Mouse (Mus musculus): ENCODE results near the gene Cmklr1. TPM values are rescaled to one million over a fixed set of nuclear protein-coding genes. Genes with fewer than 3 reads are reported as not detected.

Gene Cmklr1
- polyA plus RNA-seq, 1 experiment = 9.6 TPM

DNA sequence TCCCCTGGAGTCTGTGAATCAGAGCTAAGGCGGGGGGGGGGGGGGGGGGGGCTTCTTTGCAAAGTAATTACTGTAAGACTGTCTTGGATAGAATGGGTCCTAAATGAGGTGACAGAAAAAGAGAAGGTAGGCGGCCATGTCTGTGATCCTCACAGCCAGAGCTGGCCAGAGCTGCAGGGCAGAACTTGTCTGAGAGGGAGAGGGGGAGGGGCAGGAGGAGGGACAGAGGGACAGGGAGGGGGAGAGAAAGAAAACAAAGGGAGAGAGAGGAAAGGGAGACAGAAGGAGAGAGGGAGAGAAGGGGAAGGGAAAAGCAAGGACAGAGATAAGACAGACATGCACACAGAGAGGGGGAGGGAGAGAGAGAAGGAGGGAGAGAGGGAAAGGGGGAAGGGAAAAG is 27.2 kb downstream of the Cmklr1 start:
- WGBS = 32% methylated on average over 2 of the region's 2 CpGs
- TF ChIP-seq POLR2A (IDR thresholded peaks at IDR 0.05; ENCODE audit: low read depth, low read length) = no peak
- no peak for TF ChIP-seq CTCF (IDR thresholded peaks at IDR 0.05; ENCODE audit: extremely low read depth, insufficient read length, insufficient replicate concordance, low read depth, low read length)
- H3K27me3 ChIP-seq (ENCODE audit: control insufficient read depth, insufficient read depth, low read length) = no peaks in the 10 kb centered on the region
- H3K36me3 ChIP-seq (ENCODE audit: control insufficient read depth, insufficient read depth, low read length) = no peaks in the 10 kb centered on the region
- H3K4me3 ChIP-seq (ENCODE audit: low read depth, low read length) = no peak overlapping the region
- H3K27ac ChIP-seq (ENCODE audit: insufficient read depth, low read depth, low read length) = no peak overlapping the region
- no peaks in the 10 kb centered on the region for H3K4me1 ChIP-seq (ENCODE audit: control insufficient read depth, insufficient read depth, insufficient read length, low read length)

DNA sequence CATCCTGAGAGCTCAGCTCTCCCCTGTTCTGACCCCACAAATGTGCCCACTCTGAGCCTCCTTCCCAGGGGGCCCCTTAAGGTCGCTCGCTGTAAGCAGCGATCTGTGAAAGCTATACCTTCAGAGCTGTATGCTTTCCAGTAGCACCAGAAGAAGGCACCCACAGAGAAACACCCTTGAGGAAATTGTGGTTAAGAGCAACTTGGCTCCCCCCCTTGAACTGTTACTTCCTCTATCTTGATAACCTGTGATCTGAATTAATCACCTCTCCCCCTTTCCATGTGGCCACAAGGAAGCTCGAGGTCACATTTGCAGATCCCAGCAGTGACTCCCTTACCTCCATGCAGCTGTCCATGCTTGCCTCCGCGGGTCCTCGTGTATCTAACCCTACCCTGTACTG is 29.2 kb downstream of the Cmklr1 start:
- Histone ChIP-seq H3K4me1 (ENCODE audit: control insufficient read depth, insufficient read depth, insufficient read length, low read length) (no peaks in the 10 kb centered on the region), H3K4me3 (ENCODE audit: low read depth, low read length) (no peak overlapping the region), H3K27me3 (ENCODE audit: control insufficient read depth, insufficient read depth, low read length) (no peaks in the 10 kb centered on the region), H3K27ac (ENCODE audit: insufficient read depth, low read depth, low read length) (no peak overlapping the region), H3K36me3 (ENCODE audit: control insufficient read depth, insufficient read depth, low read length) (no peaks in the 10 kb centered on the region)
- TF ChIP-seq CTCF (IDR thresholded peaks at IDR 0.05; ENCODE audit: extremely low read depth, insufficient read length, insufficient replicate concordance, low read depth, low read length) (no peak), POLR2A (IDR thresholded peaks at IDR 0.05; ENCODE audit: low read depth, low read length) (no peak)
- 47% methylated on average over 7 of the region's 7 CpGs for WGBS

DNA sequence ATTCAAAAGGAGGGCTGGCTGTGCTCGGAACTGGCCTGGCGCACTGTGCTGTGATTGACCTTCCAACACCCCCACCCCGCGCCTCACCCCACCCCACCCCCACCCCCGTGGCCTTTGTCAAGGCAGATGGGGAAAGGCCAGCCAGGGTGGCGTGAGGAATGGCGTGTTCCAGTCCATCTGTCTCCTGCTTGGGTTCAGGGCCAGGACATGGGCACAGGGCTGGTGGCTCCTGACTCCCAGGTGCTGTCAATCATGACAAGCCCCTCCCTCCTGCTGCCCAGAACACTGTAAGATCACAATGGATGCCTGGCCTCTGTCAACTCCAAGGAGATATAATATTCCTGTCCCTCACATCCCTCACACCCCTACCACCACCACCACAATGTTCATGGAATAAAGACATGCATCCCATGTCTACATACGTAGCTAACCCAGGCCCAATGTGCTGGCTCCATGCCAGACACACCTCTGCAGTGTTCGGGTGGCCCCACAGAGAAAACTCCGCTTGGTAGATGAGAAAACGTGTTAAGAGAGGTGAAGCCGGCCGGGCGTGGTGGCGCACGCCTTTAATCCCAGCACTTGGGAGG is 30.0 kb downstream of the Cmklr1 start:
- H3K27me3 ChIP-seq (ENCODE audit: control insufficient read depth, insufficient read depth, low read length) = no peaks in the 10 kb centered on the region
- H3K4me1 ChIP-seq (ENCODE audit: control insufficient read depth, insufficient read depth, insufficient read length, low read length) = no peaks in the 10 kb centered on the region
- no peak overlapping the region for H3K27ac ChIP-seq (ENCODE audit: insufficient read depth, low read depth, low read length)
- no peaks in the 10 kb centered on the region for H3K36me3 ChIP-seq (ENCODE audit: control insufficient read depth, insufficient read depth, low read length)
- H3K4me3 ChIP-seq (ENCODE audit: low read depth, low read length) = no peak overlapping the region
- no peak for TF ChIP-seq POLR2A (IDR thresholded peaks at IDR 0.05; ENCODE audit: low read depth, low read length)
- 64% methylated on average over 16 of the region's 16 CpGs for WGBS

GRCm38 (mm10) chr5:113619151-113619550 is 31.1 kb downstream of the Cmklr1 start:
- WGBS = 61% methylated on average over 1 of the region's 1 CpGs
- Histone ChIP-seq H3K4me1 (ENCODE audit: control insufficient read depth, insufficient read depth, insufficient read length, low read length) (no peaks in the 10 kb centered on the region), H3K4me3 (ENCODE audit: low read depth, low read length) (no peak overlapping the region), H3K36me3 (ENCODE audit: control insufficient read depth, insufficient read depth, low read length) (no peaks in the 10 kb centered on the region), H3K27ac (ENCODE audit: insufficient read depth, low read depth, low read length) (no peak overlapping the region), H3K27me3 (ENCODE audit: control insufficient read depth, insufficient read depth, low read length) (no peaks in the 10 kb centered on the region)
- TF ChIP-seq POLR2A (IDR thresholded peaks at IDR 0.05; ENCODE audit: low read depth, low read length) = no peak
- no peak for TF ChIP-seq CTCF (IDR thresholded peaks at IDR 0.05; ENCODE audit: extremely low read depth, insufficient read length, insufficient replicate concordance, low read depth, low read length)

DNA sequence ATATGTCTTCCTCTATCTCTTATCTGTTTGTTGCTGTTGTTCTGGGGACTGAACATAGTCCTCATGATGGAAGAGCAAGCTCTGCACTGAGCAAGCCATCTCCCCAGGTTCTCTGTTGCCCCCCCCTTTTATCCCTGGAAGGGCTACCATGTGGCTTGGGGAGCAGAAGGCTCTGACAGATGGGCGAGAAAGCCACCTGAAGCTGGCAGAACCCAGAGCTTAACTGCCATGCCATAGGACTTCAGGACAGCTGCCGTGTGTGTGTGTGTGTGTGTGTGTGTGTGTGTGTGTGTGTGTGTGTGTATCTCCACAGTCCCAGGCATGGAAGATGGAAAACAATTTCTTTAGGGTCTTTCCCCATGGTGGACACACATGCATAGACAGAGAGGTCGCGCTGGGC is 31.5 kb downstream of the Cmklr1 start:
- TF ChIP-seq CTCF (IDR thresholded peaks at IDR 0.05; ENCODE audit: extremely low read depth, insufficient read length, insufficient replicate concordance, low read depth, low read length) = no peak
- TF ChIP-seq POLR2A (IDR thresholded peaks at IDR 0.05; ENCODE audit: low read depth, low read length) = no peak
- no peaks in the 10 kb centered on the region for H3K4me1 ChIP-seq (ENCODE audit: control insufficient read depth, insufficient read depth, insufficient read length, low read length)
- H3K4me3 ChIP-seq (ENCODE audit: low read depth, low read length) = no peak overlapping the region
- no peaks in the 10 kb centered on the region for H3K27me3 ChIP-seq (ENCODE audit: control insufficient read depth, insufficient read depth, low read length)
- H3K27ac ChIP-seq (ENCODE audit: insufficient read depth, low read depth, low read length) = no peak overlapping the region
- WGBS = 82% methylated on average over 4 of the region's 4 CpGs
- H3K36me3 ChIP-seq (ENCODE audit: control insufficient read depth, insufficient read depth, low read length) = no peaks in the 10 kb centered on the region

DNA sequence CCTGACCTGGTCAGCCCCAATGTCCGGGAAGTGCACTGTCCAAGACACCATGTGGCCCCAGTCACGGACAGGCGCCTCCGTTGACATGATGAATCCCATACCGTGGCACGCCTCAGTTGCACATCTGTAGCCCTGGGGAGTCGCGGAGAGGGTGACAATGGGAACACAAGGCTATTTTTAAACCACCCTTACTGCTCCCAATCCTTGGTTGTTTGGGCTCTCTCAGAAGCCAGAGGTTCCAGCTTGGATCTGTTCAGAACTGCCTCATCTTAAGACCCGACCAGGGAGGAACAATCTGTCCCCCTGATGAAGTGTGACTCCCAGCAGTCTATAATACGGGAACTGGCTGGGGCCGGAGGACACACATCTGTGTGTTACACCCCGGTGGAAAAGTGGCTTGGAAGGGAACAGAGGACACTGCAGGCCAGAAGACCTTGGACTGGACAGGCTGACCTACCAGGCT is 38.4 kb downstream of the Cmklr1 start:
- no peaks in the 10 kb centered on the region for H3K4me1 ChIP-seq (ENCODE audit: control insufficient read depth, insufficient read depth, insufficient read length, low read length)
- H3K36me3 ChIP-seq (ENCODE audit: control insufficient read depth, insufficient read depth, low read length) = no peaks in the 10 kb centered on the region
- H3K4me3 ChIP-seq (ENCODE audit: low read depth, low read length) = no peak overlapping the region
- H3K27ac ChIP-seq (ENCODE audit: insufficient read depth, low read depth, low read length) = no peak overlapping the region
- no peaks in the 10 kb centered on the region for H3K27me3 ChIP-seq (ENCODE audit: control insufficient read depth, insufficient read depth, low read length)
- WGBS = 78% methylated on average over 12 of the region's 12 CpGs
- TF ChIP-seq CTCF (IDR thresholded peaks at IDR 0.05; ENCODE audit: extremely low read depth, insufficient read length, insufficient replicate concordance, low read depth, low read length) (no peak), POLR2A (IDR thresholded peaks at IDR 0.05; ENCODE audit: low read depth, low read length) (no peak)

DNA sequence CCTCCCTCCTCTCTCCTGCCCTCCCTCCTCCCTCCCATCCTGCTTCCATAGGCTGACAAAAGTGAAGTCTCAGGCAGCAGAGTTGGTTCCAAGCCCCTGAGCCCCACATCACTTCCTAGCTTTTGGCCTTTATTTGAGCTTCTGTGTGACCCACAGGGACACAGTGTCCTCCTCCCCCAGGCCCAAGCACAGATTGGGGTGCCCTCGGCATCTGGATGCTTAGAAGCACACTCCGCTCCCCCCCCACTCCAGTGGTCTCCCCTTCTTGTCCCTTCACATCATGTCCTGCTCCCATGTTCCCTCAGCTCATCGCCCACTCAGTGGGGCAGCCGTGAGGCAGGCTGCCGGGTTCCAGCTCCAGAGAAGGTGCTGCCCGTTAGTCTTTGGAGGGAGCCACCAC is 39.1 kb downstream of the Cmklr1 start:
- no peak overlapping the region for H3K4me3 ChIP-seq (ENCODE audit: low read depth, low read length)

More for the DNA sequence above, 39.1 kb downstream of the Cmklr1 start:
- no peaks in the 10 kb centered on the region for H3K4me1 ChIP-seq (ENCODE audit: control insufficient read depth, insufficient read depth, insufficient read length, low read length)
- no peaks in the 10 kb centered on the region for H3K36me3 ChIP-seq (ENCODE audit: control insufficient read depth, insufficient read depth, low read length)
- 82% methylated on average over 6 of the region's 6 CpGs for WGBS
- no peaks in the 10 kb centered on the region for H3K27me3 ChIP-seq (ENCODE audit: control insufficient read depth, insufficient read depth, low read length)
- TF ChIP-seq POLR2A (IDR thresholded peaks at IDR 0.05; ENCODE audit: low read depth, low read length) (no peak), CTCF (IDR thresholded peaks at IDR 0.05; ENCODE audit: extremely low read depth, insufficient read length, insufficient replicate concordance, low read depth, low read length) (no peak)
- no peak overlapping the region for H3K27ac ChIP-seq (ENCODE audit: insufficient read depth, low read depth, low read length)

Measured in small intestine, adult 2 months (tissue).